Mouse (Mus musculus) heart, embryonic 12.5 days (tissue): ENCODE data around the gene Nmnat3. TPM values are rescaled to one million over a fixed set of nuclear protein-coding genes. Genes with fewer than 3 reads are reported as not detected.

Experiments used
- ATAC-seq: fragments of 200-750 bp; cut with Nextera tagmentation; 2 replicates; pipeline ENCODE4 v1.8.0; 2017; ENCODE audit warnings: moderate TSS enrichment, moderate library complexity; ENCODE audit not compliant: insufficient number of reproducible peaks, low FRiP score
- H3K27ac ChIP-seq: fragments of 300-500 bp; sonication (generic); 2 replicates; pipeline ENCODE4 v1.5.1; 2016; ENCODE audit warnings: mild to moderate bottlenecking, moderate library complexity; ENCODE audit not compliant: poor library complexity, severe bottlenecking
- H3K27me3 ChIP-seq: fragments of 300-500 bp; sonication (generic); replicated peaks from 2 replicates; pipeline ENCODE4 v1.6.1; 2016; ENCODE audit warnings: mild to moderate bottlenecking, moderate library complexity
- H3K36me3 ChIP-seq: fragments of 300-500 bp; sonication (generic); 2 replicates; pipeline ENCODE4 v1.6.1; 2016; ENCODE audit warnings: mild to moderate bottlenecking, moderate library complexity
- H3K4me1 ChIP-seq: fragments of 300-500 bp; sonication (generic); replicated peaks from 2 replicates; pipeline ENCODE4 v1.6.1; 2016; ENCODE audit warnings: mild to moderate bottlenecking
- H3K4me2 ChIP-seq: fragments of 300-500 bp; sonication (generic); 2 replicates; pipeline ENCODE4 v1.6.1; 2016; ENCODE audit warnings: mild to moderate bottlenecking, moderate library complexity
- H3K4me3 ChIP-seq: fragments of 300-500 bp; sonication (generic); 2 replicates; pipeline ENCODE4 v1.5.1; 2016; ENCODE audit warnings: mild to moderate bottlenecking
- H3K9ac ChIP-seq: fragments of 300-500 bp; sonication (generic); 2 replicates; pipeline ENCODE4 v1.6.1; 2016; ENCODE audit warnings: mild to moderate bottlenecking, moderate library complexity
- H3K9me3 ChIP-seq: fragments of 300-500 bp; sonication (generic); replicated peaks from 2 replicates; pipeline ENCODE4 v1.6.1; 2016; ENCODE audit warnings: mild to moderate bottlenecking, moderate library complexity
- WGBS: fragments of 180-500 bp; shearing (Covaris S2); methylation state at CpG from one replicate; pipeline ENCODE4 v1.1.7; 2016; 5-methylcytosine and 5-hydroxymethylcytosine counted together
- polyA plus RNA-seq: library from polyadenylated mRNA; unstranded; fragments of >200 nt; fragmentation: Nextera tagmentation; extraction: Ambion mirVana; gene quantifications from 2 replicates; pipeline ENCODE4 v1.2.1, GENCODE M21; 2016

Gene Nmnat3
- polyA plus RNA-seq, 1 experiment from 2014 or later, result 9.4 TPM

- 81% methylated on average over 4 of the region's 4 CpGs for WGBS
- no peaks in the 10 kb centered on the region for H3K27me3 ChIP-seq
- no peak overlapping the region for H3K4me3 ChIP-seq
- no peak for ATAC-seq
- no peaks in the 10 kb centered on the region for H3K4me1 ChIP-seq
- H3K4me2 ChIP-seq, result no peak overlapping the region
- H3K9ac ChIP-seq, result no peak overlapping the region
- 0 out of 2 replicates have a peak, but pooled peaks cover 2% of the 10 kb centered on the region for H3K9me3 ChIP-seq
- no peak overlapping the region for H3K27ac ChIP-seq
- H3K36me3 ChIP-seq, result no peaks in the 10 kb centered on the region
These were observed 106.3 kb downstream of the Nmnat3 start for GRCm38 (mm10) chr9:98393496-98393895.

- Histone ChIP-seq H3K27ac (no peak overlapping the region), H3K4me1 (no peaks in the 10 kb centered on the region), H3K36me3 (no peaks in the 10 kb centered on the region), H3K4me2 (no peak overlapping the region), H3K9ac (no peak overlapping the region), H3K9me3 (0 out of 2 replicates have a peak, but pooled peaks cover 2% of the 10 kb centered on the region), H3K27me3 (no peaks in the 10 kb centered on the region), H3K4me3 (no peak overlapping the region)
- ATAC-seq, result no peak
- 86% methylated on average over 6 of the region's 6 CpGs for WGBS
These were observed 110.0 kb downstream of the Nmnat3 start for GRCm38 (mm10) chr9:98397211-98397610.

GRCm38 (mm10) chr9:98397866-98398265 lies 110.6 kb downstream of the Nmnat3 start:
- Histone ChIP-seq H3K4me1 (no peaks in the 10 kb centered on the region), H3K4me3 (no peak overlapping the region), H3K36me3 (no peaks in the 10 kb centered on the region), H3K9me3 (0 out of 2 replicates have a peak, but pooled peaks cover 2% of the 10 kb centered on the region), H3K27ac (no peak overlapping the region), H3K9ac (no peak overlapping the region), H3K27me3 (no peaks in the 10 kb centered on the region), H3K4me2 (no peak overlapping the region)
- 77% methylated on average over 3 of the region's 3 CpGs for WGBS
- no peak for ATAC-seq

- H3K9ac ChIP-seq, result no peak overlapping the region
- H3K27ac ChIP-seq, result no peak overlapping the region
- H3K27me3 ChIP-seq, result no peaks in the 10 kb centered on the region
- no peaks in the 10 kb centered on the region for H3K4me1 ChIP-seq
- ATAC-seq, result no peak
- 0 out of 2 replicates have a peak, but pooled peaks cover 1% of the 10 kb centered on the region for H3K9me3 ChIP-seq
- H3K4me3 ChIP-seq, result no peak overlapping the region
- H3K36me3 ChIP-seq, result no peaks in the 10 kb centered on the region
- 78% methylated on average over 13 of the region's 13 CpGs for WGBS
- H3K4me2 ChIP-seq, result no peak overlapping the region
These were observed 113.1 kb downstream of the Nmnat3 start for GRCm38 (mm10) chr9:98400185-98400894.

- H3K27me3 ChIP-seq, result no peaks in the 10 kb centered on the region
- no peaks in the 10 kb centered on the region for H3K9me3 ChIP-seq
- no peak overlapping the region for H3K4me3 ChIP-seq
- no peak overlapping the region for H3K9ac ChIP-seq
- H3K4me1 ChIP-seq, result no peaks in the 10 kb centered on the region
- no peaks in the 10 kb centered on the region for H3K36me3 ChIP-seq
- H3K4me2 ChIP-seq, result no peak overlapping the region
- ATAC-seq, result no peak
- no peak overlapping the region for H3K27ac ChIP-seq
- WGBS, result 77% methylated on average over 5 of the region's 5 CpGs
These were observed 114.4 kb downstream of the Nmnat3 start for GRCm38 (mm10) chr9:98401611-98402010.

GRCm38 (mm10) chr9:98407771-98408170 lies 120.5 kb downstream of the Nmnat3 start:
- ATAC-seq, result no peak

GRCm38 (mm10) chr9:98409137-98409536 lies 121.9 kb downstream of the Nmnat3 start:
- H3K9me3 ChIP-seq, result no peaks in the 10 kb centered on the region
- no peak overlapping the region for H3K4me3 ChIP-seq
- no peaks in the 10 kb centered on the region for H3K27me3 ChIP-seq
- no peak overlapping the region for H3K9ac ChIP-seq
- no peak overlapping the region for H3K27ac ChIP-seq
- WGBS, result 31% methylated on average over 3 of the region's 3 CpGs
- H3K4me1 ChIP-seq, result no peaks in the 10 kb centered on the region
- no peak for ATAC-seq
- H3K4me2 ChIP-seq, result no peak overlapping the region
- H3K36me3 ChIP-seq, result no peaks in the 10 kb centered on the region

More at GRCm38 (mm10) chr9:98407771-98408170, 120.5 kb downstream of the Nmnat3 start:
- no peaks in the 10 kb centered on the region for H3K27me3 ChIP-seq
- no peaks in the 10 kb centered on the region for H3K4me1 ChIP-seq
- no peaks in the 10 kb centered on the region for H3K9me3 ChIP-seq
- H3K4me3 ChIP-seq, result no peak overlapping the region
- no peak overlapping the region for H3K27ac ChIP-seq
- 88% methylated on average over 12 of the region's 12 CpGs for WGBS
- H3K4me2 ChIP-seq, result no peak overlapping the region
- H3K36me3 ChIP-seq, result no peaks in the 10 kb centered on the region
- H3K9ac ChIP-seq, result no peak overlapping the region

- Histone ChIP-seq H3K9me3 (no peaks in the 10 kb centered on the region), H3K9ac (no peak overlapping the region), H3K4me2 (no peak overlapping the region), H3K27ac (no peak overlapping the region), H3K4me1 (no peaks in the 10 kb centered on the region), H3K36me3 (no peaks in the 10 kb centered on the region), H3K27me3 (0 out of 2 replicates have a peak, but pooled peaks cover 3% of the 10 kb centered on the region), H3K4me3 (no peak overlapping the region)
- 82% methylated on average over 4 of the region's 4 CpGs for WGBS
- ATAC-seq, result no peak
These were observed 128.2 kb downstream of the Nmnat3 start for GRCm38 (mm10) chr9:98415427-98415826.

- Histone ChIP-seq H3K4me2 (no peak overlapping the region), H3K4me1 (no peaks in the 10 kb centered on the region), H3K27ac (no peak overlapping the region), H3K9ac (no peak overlapping the region), H3K36me3 (no peaks in the 10 kb centered on the region), H3K27me3 (peaks cover 19% of the 10 kb centered on the region), H3K9me3 (no peaks in the 10 kb centered on the region), H3K4me3 (no peak overlapping the region)
- WGBS, result 45% methylated on average over 7 of the region's 7 CpGs
- peak; percentile 13; the same call in 1 of the 2 replicates for ATAC-seq
These were observed 130.7 kb downstream of the Nmnat3 start for GRCm38 (mm10) chr9:98417919-98418318.

- H3K27ac ChIP-seq, result no peak overlapping the region
- H3K9me3 ChIP-seq, result no peaks in the 10 kb centered on the region
- H3K27me3 ChIP-seq, result peaks cover 19% of the 10 kb centered on the region
- no peak overlapping the region for H3K4me2 ChIP-seq
- no peak for ATAC-seq
- no peak overlapping the region for H3K4me3 ChIP-seq
- no peaks in the 10 kb centered on the region for H3K4me1 ChIP-seq
- WGBS, result 90% methylated on average over 3 of the region's 3 CpGs
- no peak overlapping the region for H3K9ac ChIP-seq
- H3K36me3 ChIP-seq, result no peaks in the 10 kb centered on the region
These were observed 131.1 kb downstream of the Nmnat3 start for GRCm38 (mm10) chr9:98418346-98418745.

- no peaks in the 10 kb centered on the region for H3K9me3 ChIP-seq
- no peak for ATAC-seq
- no peak overlapping the region for H3K4me3 ChIP-seq
- H3K4me2 ChIP-seq, result no peak overlapping the region
- H3K27me3 ChIP-seq, result peaks cover 15% of the 10 kb centered on the region
- WGBS, result 62% methylated on average over 1 of the region's 1 CpGs
- no peak overlapping the region for H3K27ac ChIP-seq
- no peak overlapping the region for H3K9ac ChIP-seq
- H3K4me1 ChIP-seq, result peaks cover 7% of the 10 kb centered on the region; the same call in 1 of the 2 replicates
- H3K36me3 ChIP-seq, result no peaks in the 10 kb centered on the region
These were observed 133.4 kb downstream of the Nmnat3 start for GRCm38 (mm10) chr9:98420666-98421065.

GRCm38 (mm10) chr9:98421903-98422302 lies 134.7 kb downstream of the Nmnat3 start:
- peaks cover 15% of the 10 kb centered on the region for H3K27me3 ChIP-seq
- no peak overlapping the region for H3K9ac ChIP-seq
- H3K9me3 ChIP-seq, result no peaks in the 10 kb centered on the region
- H3K4me3 ChIP-seq, result no peak overlapping the region
- H3K4me1 ChIP-seq, result peaks cover 19% of the 10 kb centered on the region
- no peak overlapping the region for H3K4me2 ChIP-seq
- ATAC-seq, result no peak
- H3K36me3 ChIP-seq, result no peaks in the 10 kb centered on the region
- H3K27ac ChIP-seq, result no peak overlapping the region
- 45% methylated on average over 3 of the region's 3 CpGs for WGBS
